Mouse (Mus musculus) T-helper 17 cell (primary cell): ENCODE results near the gene Efcab5.

Experiments
- in situ Hi-C, 2 experiments: fragments of 300-600 bp; cut with MboI, MseI; formaldehyde crosslinking; loops; 1 replicate in 1 of 2; 2 replicates in 1 of 2; pipeline ENCODE4 v1.15.1; 2025; ENCODE audit warnings: high pct_unique_total_duplicates in 2 of 2

Efcab5 gene

DNA sequence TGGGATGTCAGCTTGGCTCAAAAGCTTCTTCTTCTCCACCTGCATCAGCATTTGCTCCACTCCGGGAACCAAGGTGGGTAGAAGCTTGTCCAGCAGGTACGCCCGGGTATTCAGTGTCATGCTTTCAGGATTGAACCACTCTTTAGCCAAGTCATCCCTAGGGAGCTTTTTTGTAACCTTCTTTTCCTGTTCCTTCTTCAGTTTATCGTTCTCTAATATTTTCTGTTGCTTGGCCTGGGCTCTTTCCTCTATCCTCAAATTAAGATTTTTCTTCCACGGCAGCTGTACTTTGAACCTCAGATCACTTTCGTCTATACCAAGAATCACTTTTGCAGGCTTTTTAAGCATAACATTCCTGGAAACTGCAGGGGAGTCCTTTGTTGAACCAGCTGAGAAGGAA is at the start of gene Efcab5:
TSS of gene Efcab5 (minus strand) at position 101 of the 400 bp plus-strand sequence.
- in situ Hi-C loops: no loop called here

DNA sequence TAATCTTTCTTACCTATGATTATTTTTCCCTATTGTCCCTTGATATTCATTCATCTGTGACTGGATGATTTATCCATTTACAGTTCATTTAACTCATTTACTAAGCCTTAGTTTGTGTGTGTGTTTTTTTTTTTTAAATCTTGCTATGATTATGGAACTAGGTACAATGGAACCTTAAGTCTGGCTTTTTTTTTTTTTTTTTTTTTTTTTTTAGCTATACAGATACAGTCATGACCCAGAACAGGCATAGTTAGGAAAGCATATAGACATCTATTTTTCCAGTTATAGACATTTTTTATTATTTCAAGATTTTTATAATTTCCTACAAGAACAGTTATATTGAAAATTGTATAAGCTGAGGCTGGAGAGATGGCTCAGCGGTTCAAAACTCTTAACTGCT is 46.5 kb upstream of the Efcab5 start:
- in situ Hi-C loops: no loop called here

DNA sequence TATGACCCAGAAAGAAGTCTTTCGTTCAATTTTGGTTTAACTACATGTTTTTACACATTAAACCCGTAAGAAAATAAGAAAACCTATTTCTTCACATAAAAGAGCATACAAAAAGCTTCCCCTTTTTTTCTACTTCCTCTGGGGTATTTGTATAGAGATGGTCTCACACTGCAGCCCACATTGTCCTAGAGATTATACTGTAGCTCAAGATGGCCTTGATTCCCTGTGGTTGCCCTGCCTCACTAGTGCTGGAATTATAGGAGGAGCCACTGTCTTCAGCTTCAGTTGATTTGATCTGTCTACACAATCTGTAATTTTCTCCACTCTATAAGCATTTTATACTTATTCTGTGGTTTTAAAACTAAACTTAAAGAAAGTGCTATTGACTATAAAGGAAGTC is 42.7 kb upstream of the Efcab5 start:
- in situ Hi-C loops: no loop called here

DNA sequence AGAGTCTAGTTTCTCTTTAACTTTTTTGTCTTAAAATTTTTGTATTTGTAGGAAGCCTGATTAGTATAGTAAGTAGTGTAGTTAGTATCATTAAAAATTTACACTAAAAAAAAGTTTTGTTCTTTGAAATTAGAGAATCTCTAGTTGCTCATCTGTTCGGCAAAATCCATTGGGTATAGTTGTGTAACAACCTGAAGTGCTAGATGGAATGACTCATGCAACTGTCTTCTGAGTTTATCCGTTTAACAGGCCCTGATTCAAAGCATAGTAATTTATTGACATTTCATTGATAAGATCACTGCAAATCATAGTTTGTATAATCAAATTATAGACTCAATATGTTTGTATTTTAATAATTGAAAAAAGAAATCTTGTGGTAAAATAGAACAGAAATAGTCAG is 42.0 kb upstream of the Efcab5 start:
- in situ Hi-C loops: no loop called here

DNA sequence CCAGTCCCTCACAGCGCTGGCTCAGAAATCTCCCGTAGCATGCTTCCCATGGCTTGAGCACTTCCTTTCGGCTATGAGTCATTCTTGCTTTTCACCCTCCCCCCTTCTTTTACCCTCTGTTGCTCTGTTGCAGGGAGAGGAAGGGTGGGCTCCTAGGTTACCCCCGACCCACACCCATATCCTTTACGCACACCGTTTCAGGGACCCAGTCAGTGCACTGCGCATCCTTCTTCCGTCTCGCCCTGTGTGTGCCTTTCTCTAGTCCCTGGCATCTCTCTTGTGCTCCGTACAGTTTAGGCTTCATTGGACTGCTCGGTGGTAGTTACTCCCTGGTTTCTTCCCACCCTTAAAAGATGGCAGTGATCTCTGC is 28.0 kb upstream of the Efcab5 start:
- in situ Hi-C loops: no loop called here

DNA sequence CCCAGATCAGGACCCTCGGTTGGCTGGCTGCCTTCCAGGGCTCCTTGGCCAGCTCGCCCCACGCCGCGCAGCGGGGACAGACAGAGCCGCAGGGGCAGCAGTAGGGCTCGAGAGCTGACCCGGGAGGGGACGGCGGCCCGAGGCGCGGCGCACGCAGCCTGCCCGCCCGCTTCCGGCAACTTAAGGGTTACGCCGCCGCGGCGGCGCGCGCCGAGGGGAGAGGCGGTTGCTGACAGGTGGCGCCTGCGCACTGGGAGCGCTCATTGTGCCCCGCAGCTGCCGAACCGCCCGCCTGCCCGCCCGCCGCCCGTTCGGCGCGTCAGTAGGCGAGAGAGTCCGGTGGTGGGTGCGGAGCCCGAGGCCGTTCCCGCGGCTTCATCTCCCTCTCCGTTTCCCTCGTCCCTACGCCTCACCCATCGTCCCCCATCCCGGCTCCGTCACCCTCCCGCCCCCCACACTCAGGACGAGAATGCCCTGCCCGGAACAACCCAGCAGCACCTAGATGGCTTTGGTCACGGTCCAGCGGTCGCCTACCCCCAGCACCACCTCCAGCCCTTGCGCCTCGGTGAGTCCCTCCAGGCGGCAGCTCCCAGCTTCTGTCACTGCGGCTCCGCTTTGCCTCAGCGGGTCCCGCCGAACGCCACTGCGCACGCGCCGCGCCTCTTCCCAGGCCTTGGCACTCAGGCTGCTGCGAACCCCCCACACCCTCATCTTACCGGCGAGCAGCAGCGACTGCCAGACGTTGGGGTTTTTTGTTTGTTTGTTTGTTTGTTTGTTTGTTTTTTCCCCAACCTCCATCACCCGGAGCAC is 27.4 kb upstream of the Efcab5 start, which contains the start of gene Ssh2:
TSS of gene Ssh2 (plus strand) at position 337 of the 810 bp plus-strand sequence.
- in situ Hi-C loops: no loop called here

DNA sequence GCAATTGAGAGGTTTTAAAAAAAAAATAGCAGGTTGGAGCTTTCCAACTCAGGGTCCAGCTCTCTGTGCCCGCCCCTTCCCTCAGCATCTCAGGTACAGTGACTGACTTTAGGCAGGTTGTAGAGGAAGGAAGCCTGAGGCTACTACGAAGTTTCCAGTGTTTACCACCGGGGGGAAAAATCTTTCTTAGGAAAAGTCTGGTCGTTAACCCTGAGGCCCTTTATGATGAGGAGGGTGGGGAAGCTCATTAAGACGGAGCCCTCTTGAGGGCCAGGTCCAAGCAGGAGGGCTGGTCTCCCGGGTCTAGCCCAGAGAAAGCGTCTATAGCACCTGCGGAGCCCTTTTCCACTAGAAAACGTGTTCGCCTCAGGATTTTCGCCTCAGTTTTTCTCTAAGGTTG is 26.7 kb upstream of the Efcab5 start:
- in situ Hi-C loops: no loop called here

DNA sequence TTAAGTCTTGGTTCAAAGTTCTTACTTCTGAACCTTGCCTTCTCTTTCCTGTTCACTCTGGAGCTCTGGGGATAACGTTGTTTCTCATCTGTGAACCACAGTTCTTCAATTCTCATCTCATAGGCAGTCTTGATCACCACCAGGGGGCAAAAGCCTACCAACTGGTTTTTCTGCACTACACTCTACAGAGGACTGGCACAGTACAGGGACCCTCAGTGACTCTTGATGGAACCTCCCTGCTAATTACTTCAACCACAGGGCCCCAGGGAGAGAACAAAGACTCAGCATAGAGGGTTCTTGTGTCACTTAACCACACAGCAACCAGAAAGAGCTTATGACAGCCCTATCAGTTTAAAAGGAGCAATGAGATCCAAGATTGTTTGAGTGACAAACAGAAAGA is 26.0 kb upstream of the Efcab5 start:
- in situ Hi-C loops: no loop called here

DNA sequence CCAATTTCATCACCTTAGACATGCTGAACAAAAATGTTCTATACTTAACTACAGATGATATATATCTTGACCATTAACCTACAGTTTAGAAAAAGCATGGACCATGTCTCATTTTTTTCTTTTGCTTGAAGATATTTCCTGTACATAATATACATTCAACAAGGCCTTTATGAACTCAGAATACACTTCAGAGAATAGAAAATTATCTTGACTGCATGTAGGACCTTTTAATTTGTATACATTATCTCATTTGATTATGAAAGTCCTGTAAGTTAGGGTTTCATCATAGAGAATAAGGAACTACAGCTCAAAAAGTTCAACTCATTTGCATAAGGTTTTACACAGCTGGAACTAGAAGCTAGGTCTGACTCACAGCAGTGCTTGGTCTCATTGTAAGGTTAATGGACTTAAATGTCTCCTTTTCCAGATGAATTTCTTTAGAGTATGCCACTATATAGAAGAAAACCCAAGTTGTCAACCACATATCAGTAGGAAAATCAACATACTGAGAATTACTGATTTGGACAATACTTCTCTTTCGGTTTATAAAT is 25.4 kb upstream of the Efcab5 start:
- in situ Hi-C loops: no loop called here

DNA sequence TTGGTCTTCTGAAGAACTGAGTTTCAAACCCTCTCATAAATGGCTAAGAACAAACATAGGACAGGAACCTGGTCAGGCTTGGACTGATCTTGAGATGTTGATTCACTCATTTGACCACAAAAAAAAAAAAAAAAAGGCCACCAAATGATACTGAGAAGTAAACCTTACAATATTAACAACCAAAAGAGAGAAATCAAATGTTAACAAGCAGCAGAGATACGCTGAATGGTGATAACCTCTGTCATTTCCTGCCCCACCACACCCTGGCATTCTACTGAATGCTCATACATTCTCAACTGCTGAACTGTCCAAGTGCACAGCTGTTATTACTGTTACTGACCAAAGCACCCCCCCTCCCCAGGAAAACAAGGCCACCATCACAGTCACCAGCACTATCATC is 11.9 kb upstream of the Efcab5 start:
- in situ Hi-C loops: no loop called here

DNA sequence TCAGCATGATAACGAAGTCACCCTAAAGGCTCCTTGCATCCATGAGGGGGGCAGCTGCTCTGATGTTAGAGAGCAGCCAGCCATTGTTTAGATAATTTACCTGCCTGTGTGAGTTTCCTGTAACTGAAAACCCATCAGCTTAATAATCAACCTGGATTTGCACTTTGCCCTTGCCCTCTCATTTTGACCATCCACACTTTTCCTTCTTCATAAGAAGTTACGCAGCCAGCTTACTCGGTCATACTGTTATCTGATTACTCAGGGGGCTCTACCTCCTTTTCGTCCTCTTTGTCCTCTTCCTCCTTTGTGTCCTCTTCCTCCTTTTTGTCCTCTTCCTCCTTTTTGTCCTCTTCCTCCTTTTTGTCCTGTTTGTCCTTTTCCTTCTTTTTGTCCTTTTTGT is 10.9 kb upstream of the Efcab5 start:
- in situ Hi-C loops: no loop called here

DNA sequence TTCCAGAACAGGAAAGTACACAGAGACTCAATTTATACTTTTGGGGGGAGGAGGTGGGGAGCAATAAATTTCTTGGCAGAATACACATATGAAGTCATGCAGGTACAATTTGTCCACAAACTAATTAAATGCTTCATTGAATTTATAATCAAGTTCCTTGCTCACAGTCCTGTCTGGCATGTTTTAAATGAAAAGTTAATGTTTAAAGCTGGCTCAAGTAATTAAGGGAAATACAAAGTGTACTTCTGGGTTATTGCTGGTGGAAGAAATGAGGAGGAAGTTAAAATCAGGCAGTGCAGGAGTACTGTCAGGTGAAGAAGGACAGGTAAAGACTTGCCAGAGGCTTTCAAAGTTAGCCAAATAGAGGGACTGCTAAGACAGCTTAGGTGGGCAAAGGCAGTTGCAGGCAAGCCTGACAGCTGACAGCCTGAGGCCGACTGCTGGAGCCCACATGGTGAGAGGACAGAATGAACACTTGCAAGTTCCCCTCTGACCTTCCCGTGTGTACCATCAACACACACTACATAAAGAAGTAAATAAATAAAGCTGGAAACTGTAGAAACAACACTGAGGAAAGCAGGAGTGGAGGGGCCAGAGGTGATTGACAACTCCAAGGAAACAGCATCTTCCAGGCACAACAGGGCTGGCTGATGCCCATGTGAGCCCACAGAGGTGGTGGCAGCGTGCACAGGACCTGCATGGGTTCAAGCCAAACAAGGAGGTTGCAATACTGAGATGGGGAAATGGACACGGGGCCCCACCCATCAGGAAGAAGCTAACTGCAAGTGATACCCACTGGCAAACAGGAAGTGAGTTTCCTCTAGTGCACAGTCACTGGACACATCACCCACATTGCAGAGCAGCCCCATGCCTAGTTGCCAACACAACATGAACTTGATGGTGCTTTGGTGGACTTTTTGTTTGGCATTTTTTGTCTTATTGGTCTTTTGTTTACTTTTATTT is 7.7 kb upstream of the Efcab5 start:
- in situ Hi-C loops: no loop called here

DNA sequence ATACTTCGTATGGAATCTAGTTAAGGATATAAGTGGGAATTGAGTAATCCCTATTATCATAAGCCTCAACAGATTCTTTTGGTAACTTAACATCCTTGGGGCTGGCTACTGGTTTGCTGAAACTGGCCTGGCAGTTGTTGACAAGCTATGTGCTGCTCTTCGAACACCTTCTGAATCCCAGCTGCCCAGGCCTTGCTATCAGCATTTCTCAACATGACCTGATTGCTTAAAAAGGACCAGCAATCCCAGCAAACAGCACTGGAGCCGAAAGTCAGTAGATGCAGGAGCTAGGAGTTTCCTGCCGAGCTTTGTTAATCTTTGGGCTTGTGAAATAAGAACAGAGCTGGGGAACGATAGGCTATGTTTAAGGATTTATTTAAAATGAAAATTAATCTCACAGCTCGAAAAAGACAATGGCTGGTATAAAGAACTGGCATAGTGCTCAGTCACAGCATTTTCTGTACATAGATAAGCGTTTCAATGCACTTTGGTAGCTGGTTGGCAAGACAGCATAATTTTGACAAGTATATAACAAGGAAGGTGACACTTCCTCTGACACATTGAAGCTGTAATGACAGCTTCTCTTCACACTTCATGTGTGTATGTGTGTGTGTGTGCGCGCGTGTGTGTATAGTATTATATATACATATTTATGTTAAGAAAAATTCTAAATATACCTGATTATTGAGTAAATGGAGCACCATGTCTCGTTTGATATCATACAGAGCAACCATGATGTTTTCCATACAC is 6.8 kb upstream of the Efcab5 start:
- in situ Hi-C loops: no loop called here

DNA sequence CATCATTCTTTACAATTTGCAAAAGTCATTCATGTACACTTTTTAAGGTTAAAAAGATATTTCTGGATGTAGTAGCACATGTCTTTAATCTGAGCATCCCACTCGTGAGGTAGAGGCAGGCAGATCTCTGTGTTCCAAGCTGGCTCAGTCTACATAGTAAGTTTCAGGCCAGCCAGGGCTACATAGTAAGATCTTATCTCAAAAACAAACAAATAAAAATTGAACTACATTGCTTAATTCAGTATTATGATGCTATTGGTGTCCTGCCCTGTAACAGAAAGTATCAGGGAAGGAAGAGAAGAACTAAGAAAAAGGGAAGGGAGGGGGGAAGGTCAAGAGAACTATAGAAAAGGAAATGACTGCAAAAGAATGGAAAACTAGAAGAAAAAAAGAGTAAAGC is 6.0 kb upstream of the Efcab5 start:
- in situ Hi-C loops: no loop called here

DNA sequence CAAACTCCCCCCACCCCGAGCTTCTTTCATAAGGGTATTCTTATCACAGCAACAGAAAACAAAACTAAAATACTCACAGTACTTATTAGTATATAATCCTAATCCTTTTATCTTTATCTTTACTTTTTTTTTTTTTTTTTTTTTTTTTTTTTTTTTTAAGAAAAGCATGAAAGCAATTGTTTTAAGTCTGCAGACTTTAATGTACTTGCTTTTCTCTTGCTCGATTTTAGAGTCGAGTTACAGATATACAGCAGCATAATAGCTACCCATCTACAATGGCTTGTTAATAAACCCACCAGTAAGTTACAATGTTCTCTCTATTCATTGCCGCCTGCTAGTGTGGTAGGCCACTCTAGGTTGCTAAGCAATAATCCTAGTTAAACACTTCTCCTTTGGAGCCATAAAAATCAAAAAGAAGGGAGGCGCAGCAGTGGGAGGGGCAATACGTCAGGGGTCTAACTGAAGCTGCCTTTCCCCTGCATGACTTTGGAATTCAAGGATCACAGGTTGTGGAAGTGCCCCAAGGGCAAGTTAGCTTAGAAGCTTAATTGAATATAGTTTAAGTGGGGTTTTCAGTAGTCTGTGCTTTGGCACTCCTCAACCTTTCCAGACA is 5.3 kb upstream of the Efcab5 start:
- in situ Hi-C loops: no loop called here

DNA sequence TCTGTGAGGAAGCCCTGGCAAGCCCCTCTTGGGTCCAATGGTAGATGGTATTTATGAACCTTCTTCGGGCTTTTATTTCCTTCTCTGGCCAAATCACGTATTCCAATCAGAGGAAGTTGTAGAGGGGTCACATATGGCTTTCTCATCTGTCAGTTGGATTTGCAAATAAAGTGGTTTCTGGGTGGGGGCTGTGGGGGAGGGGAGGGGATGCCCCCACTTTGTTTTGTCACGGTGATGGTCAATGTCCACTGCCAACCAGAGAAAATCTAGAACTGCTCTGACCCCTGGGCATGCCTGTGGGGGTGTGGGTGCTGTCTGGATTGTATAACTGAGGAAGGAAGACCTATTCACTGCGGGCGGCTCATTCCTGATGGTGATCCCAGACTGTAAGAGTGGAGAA is 4.6 kb upstream of the Efcab5 start:
- in situ Hi-C loops: no loop called here

DNA sequence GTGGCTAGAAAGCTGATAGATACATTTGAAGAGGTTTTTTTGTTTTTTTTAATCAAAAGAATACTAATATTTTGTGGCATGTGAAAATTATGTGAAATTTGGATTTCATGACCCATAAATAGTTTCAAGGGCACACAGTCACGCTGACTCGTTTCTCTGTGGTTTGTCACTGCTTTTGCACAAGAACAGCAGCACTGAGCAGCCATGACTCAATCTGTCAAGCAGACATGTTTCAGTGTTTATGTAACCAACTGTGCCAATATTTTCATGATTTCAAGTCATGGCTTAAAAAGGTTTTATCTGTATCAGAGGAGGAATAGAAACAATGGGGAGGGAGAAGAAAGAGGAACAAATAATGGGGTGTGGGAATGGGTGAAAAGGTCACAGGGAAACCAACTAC is 3.8 kb downstream of the Efcab5 start:
- in situ Hi-C loops: no loop called here

DNA sequence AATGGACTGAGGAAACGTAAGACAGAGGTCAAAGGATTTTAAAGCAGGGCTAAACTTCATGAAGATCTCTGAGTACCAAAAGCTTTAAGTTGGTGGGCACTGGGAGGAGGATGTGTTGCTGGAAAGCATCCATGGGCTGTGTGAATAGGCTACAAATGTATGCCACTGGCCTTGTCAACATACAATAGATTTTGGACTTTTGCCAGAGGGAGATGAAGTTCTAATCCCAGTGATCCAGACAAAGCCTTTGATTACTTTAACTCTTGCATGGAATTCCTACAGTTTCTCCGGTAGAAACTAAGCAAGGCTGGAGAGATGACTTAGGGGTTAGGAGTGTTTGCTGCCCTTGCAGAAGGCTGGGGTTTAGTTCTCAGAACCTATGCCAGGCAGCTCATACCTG is 6.2 kb downstream of the Efcab5 start:
- in situ Hi-C loops: no loop called here

DNA sequence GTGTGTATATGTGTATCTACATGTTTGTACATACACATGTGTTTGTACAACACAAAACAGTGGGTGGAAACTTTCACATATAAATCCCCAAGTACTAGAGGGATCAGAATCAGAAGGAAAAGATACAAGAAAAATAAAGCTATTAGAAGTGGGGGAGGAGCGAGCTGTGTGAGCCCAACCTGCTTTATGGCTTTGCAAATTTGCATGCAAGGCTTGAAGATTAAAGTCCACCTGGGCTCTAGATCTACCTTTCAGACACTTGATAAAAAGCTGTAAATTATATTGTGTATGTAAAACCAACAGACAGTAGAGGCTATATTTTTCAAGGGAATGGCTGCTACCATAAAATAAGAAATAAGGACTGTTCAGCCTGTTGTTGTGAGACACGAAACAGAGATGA is 6.7 kb downstream of the Efcab5 start:
- in situ Hi-C loops: no loop called here

DNA sequence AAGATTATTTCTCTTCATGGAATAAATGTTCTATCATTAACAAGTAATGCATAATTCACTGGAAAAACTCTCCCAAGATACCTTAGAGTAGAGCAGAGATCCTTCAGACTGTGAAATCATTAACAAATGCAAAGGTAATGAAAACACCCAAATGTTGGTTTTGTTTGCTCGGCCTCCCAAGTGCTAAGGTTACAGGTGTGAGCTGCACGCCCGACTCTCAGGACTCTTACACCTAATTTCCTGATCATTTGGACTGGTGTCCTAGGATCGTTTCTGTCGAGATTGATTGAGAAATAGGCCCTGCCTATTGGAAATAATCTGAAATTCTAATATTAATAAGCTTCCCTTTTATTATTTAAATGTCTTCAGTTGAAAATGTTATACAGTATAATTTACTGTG is 7.2 kb downstream of the Efcab5 start:
- in situ Hi-C loops: no loop called here

DNA sequence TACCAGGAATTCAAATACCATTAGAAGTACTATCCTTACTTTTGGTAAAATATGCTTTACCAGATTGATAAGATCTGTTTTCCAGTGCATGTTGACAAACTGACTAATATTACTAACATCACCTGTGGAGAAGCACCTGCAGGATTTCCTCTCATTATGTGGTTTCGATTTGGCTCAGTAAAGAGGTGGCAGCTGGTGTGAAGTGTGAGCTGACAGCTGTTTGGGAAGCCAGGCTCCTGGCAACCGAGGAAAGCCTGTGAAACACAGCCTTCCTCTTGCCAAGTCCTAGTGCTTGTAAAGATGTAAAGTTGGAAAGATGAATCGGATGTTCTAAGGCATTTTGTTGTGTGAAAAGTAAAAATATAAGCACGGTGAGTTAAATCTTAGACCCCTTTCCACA is 7.9 kb downstream of the Efcab5 start:
- in situ Hi-C loops: no loop called here
